7 mouse cellular contexts compared by ENCODE assay signal in the genomic region with DNA sequence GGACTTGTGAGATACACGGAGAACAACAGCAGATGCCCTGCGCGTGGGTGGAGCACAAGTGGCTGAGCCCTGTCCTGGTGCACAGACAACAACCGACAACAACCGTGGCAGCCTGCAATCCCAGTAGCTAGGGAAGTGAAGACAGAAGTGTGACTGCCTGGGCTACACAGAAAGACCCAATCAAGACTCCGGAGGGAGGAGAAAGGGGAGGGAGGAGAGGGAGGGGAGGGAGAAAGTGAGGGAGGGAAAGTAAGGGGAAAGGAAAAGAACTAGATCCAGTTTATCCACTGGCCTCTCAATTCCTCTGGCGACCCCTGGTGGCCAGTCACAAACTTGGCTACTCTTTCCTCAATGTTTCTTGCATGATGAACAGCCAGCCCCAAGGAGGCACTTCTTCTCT. TPM values are rescaled to one million over a fixed set of nuclear protein-coding genes. Genes with fewer than 3 reads are reported as not detected.
A peak's percentile ranks its signal among the peaks of the same experiment; 100 is the strongest.
DNase-seq lines count a peak whose midpoint lies in the region; ATAC-seq and TF ChIP-seq lines count a peak whose summit lies in the region.

No protein-coding gene starts in this region.

- 9% methylated on average over 7 of the region's 7 CpGs for WGBS in embryonic facial prominence, embryonic 10.5 days
- WGBS in kidney, adult 2 months, result 15% methylated on average over 7 of the region's 7 CpGs
- WGBS in limb, embryonic 12.5 days, result 15% methylated on average over 7 of the region's 7 CpGs
- 17% methylated on average over 7 of the region's 7 CpGs for WGBS in midbrain, postnatal 0 days
- 14% methylated on average over 7 of the region's 7 CpGs for WGBS in stomach, embryonic 15.5 days

- H3K27me3 ChIP-seq in embryonic facial prominence, embryonic 10.5 days (replicated peaks; ENCODE audit: low read depth, poor library complexity, severe bottlenecking), result peaks cover 27% of the 10 kb centered on the region
- no peaks in the 10 kb centered on the region for H3K27me3 ChIP-seq in kidney, adult 2 months (replicated peaks; ENCODE audit: control insufficient read depth, insufficient read depth, low read length)
- H3K27me3 ChIP-seq in limb, embryonic 12.5 days, result no peaks in the 10 kb centered on the region
- no peaks in the 10 kb centered on the region for H3K27me3 ChIP-seq in midbrain, postnatal 0 days (ENCODE audit: insufficient read depth, low read length)
- no peaks in the 10 kb centered on the region for H3K27me3 ChIP-seq in stomach, embryonic 15.5 days (replicated peaks)

- peak; percentile 83 to 91 for DNase-seq in adrenal gland, postnatal 36 days
- peak; percentile 91 for DNase-seq in embryonic facial prominence, embryonic 10.5 days (ENCODE audit: low spot score)
- peak; percentile 73 to 89 for DNase-seq in heart, adult 18-20 months
- DNase-seq in kidney, adult 2 months, result peak; percentile 80
- DNase-seq in midbrain, postnatal 0 days (ENCODE audit: low spot score), result peak; percentile 88

- no peaks in the 10 kb centered on the region for H3K9me3 ChIP-seq in embryonic facial prominence, embryonic 10.5 days
- H3K9me3 ChIP-seq in limb, embryonic 12.5 days, result no peaks in the 10 kb centered on the region
- H3K9me3 ChIP-seq in midbrain, postnatal 0 days (ENCODE audit: low read length), result no peaks in the 10 kb centered on the region
- no peaks in the 10 kb centered on the region for H3K9me3 ChIP-seq in stomach, embryonic 15.5 days

- peak; percentile 87 for TF ChIP-seq CTCF in kidney, adult 2 months (conservative IDR thresholded peaks at IDR 0.05; ENCODE audit: insufficient read depth, insufficient read length, low read depth, low read length)
- peak; percentile 88 for TF ChIP-seq CTCF in midbrain, postnatal 0 days (IDR thresholded peaks at IDR 0.05)

- peak overlapping the region; percentile 41 for H3K4me3 ChIP-seq in embryonic facial prominence, embryonic 10.5 days
- H3K4me3 ChIP-seq in kidney, adult 2 months (ENCODE audit: insufficient read depth, low read depth, low read length), result no peak overlapping the region
- H3K4me3 ChIP-seq in limb, embryonic 12.5 days (replicated peaks), result 0 out of 2 replicates have a peak overlapping the region, but pooled peaks have one; percentile 9
- H3K4me3 ChIP-seq in midbrain, postnatal 0 days (ENCODE audit: low read depth, low read length), result no peak overlapping the region
- H3K4me3 ChIP-seq in stomach, embryonic 15.5 days (replicated peaks), result no peak overlapping the region

- peak overlapping the region; percentile 42; the same call in 1 of the 2 replicates for H3K9ac ChIP-seq in limb, embryonic 12.5 days (replicated peaks)
- H3K9ac ChIP-seq in midbrain, postnatal 0 days (replicated peaks; ENCODE audit: low read length, poor library complexity, severe bottlenecking), result no peak overlapping the region
- no peak overlapping the region for H3K9ac ChIP-seq in stomach, embryonic 15.5 days

- ATAC-seq in limb, embryonic 12.5 days (ENCODE audit: insufficient number of reproducible peaks, insufficient read depth, low FRiP score, low TSS enrichment, low read depth), result 0 out of 2 replicates have a peak, but pooled peaks have one; percentile 49
- peak; percentile 47; the same call in 1 of the 2 replicates for ATAC-seq in midbrain, postnatal 0 days (ENCODE audit: low FRiP score)
- no peak for ATAC-seq in stomach, embryonic 15.5 days (ENCODE audit: insufficient read depth, low FRiP score, low read depth)

- peak overlapping the region; percentile 77 for H3K27ac ChIP-seq in embryonic facial prominence, embryonic 10.5 days (replicated peaks)
- H3K27ac ChIP-seq in kidney, adult 2 months (ENCODE audit: insufficient read depth, low read depth, low read length), result no peak overlapping the region
- no peak overlapping the region for H3K27ac ChIP-seq in limb, embryonic 12.5 days
- H3K27ac ChIP-seq in midbrain, postnatal 0 days (ENCODE audit: low read depth, low read length), result no peak overlapping the region
- no peak overlapping the region for H3K27ac ChIP-seq in stomach, embryonic 15.5 days

- peaks cover 37% of the 10 kb centered on the region for H3K4me1 ChIP-seq in embryonic facial prominence, embryonic 10.5 days
- 0 out of 2 replicates have a peak, but pooled peaks cover 3% of the 10 kb centered on the region for H3K4me1 ChIP-seq in kidney, adult 2 months (ENCODE audit: control insufficient read depth, insufficient read depth, low read length)
- peaks cover 10% of the 10 kb centered on the region for H3K4me1 ChIP-seq in limb, embryonic 12.5 days (replicated peaks)
- H3K4me1 ChIP-seq in midbrain, postnatal 0 days (ENCODE audit: insufficient read depth, low read length), result no peaks in the 10 kb centered on the region
- 0 out of 2 replicates have a peak, but pooled peaks cover 3% of the 10 kb centered on the region for H3K4me1 ChIP-seq in stomach, embryonic 15.5 days

- peak overlapping the region; percentile 45 for H3K4me2 ChIP-seq in limb, embryonic 12.5 days
- no peak overlapping the region for H3K4me2 ChIP-seq in midbrain, postnatal 0 days (ENCODE audit: low read depth, low read length, poor library complexity, severe bottlenecking)
- peak overlapping the region; percentile 17 for H3K4me2 ChIP-seq in stomach, embryonic 15.5 days

- H3K36me3 ChIP-seq in embryonic facial prominence, embryonic 10.5 days (replicated peaks), result no peaks in the 10 kb centered on the region
- no peaks in the 10 kb centered on the region for H3K36me3 ChIP-seq in kidney, adult 2 months (ENCODE audit: control insufficient read depth, insufficient read depth, low read length)
- H3K36me3 ChIP-seq in limb, embryonic 12.5 days, result no peaks in the 10 kb centered on the region
- no peaks in the 10 kb centered on the region for H3K36me3 ChIP-seq in midbrain, postnatal 0 days (ENCODE audit: insufficient read depth, low read length)
- no peaks in the 10 kb centered on the region for H3K36me3 ChIP-seq in stomach, embryonic 15.5 days

- no peak for TF ChIP-seq POLR2A in kidney, adult 2 months (IDR thresholded peaks at IDR 0.05; ENCODE audit: low read depth, low read length)

RNA-seq across cellular contexts. Expression of gene Cpvl, which starts 20.1 kb away (rescaled TPM):
- total RNA-seq in adrenal gland, postnatal 36 days (2021), result not detected
- 0.10 and 0.22 TPM in 2 replicates for polyA plus RNA-seq in embryonic facial prominence, embryonic 10.5 days (2016; fragmentation: Nextera tagmentation; extraction: Ambion mirVana)
- not detected for total RNA-seq in heart, adult 18-20 months (2021)
- polyA plus RNA-seq in kidney, adult 2 months (2012; rRNA removed), result 0.10 and 0.19 TPM in 2 replicates
- 0.14 and 0.42 TPM in 2 replicates for polyA plus RNA-seq in limb, embryonic 12.5 days (2016; fragmentation: Nextera tagmentation; extraction: Ambion mirVana)
- not detected in 2 replicates for total RNA-seq in midbrain, postnatal 0 days (2014; rRNA removed)
- 0.10 TPM in 1 of 2 replicates, not detected in the other for polyA plus RNA-seq in midbrain, postnatal 0 days (2015; fragmentation: Nextera tagmentation; extraction: Ambion mirVana)
- polyA plus RNA-seq in stomach, embryonic 15.5 days (2015; fragmentation: Nextera tagmentation; extraction: Ambion mirVana), result 0.09 and 0.19 TPM in 2 replicates

Comparison
In these comparisons a context has a peak if more than half of its experiments do, and no peak if none do; other contexts are left out.
1. H3K4me3 ChIP-seq: peak in embryonic facial prominence, embryonic 10.5 days (single experiment) and limb, embryonic 12.5 days (single experiment); none in kidney, adult 2 months (single experiment), midbrain, postnatal 0 days (single experiment) and stomach, embryonic 15.5 days (single experiment).
2. Peak in every context shown above with its lines, with median percentiles within 50 percentile points of each other: DNase-seq.